Mouse (Mus musculus) ES-Bruce4 (cell line): ENCODE data around the gene Pepd. TPM values are rescaled to one million over a fixed set of nuclear protein-coding genes. Genes with fewer than 3 reads are reported as not detected.

Experiments used
- H3K27ac ChIP-seq: 2 replicates; pipeline ENCODE4 v1.5.1; 2012; ENCODE audit warnings: low read length, inconsistent platforms; ENCODE audit not compliant: insufficient read depth
- H3K27me3 ChIP-seq: 2 replicates; pipeline ENCODE4 v1.6.1; 2012; ENCODE audit warnings: mild to moderate bottlenecking, low read length, inconsistent platforms; ENCODE audit not compliant: control insufficient read depth, poor library complexity, insufficient read depth, severe bottlenecking
- H3K36me3 ChIP-seq: 2 replicates; pipeline ENCODE4 v1.6.1; 2012; ENCODE audit warnings: inconsistent platforms, mild to moderate bottlenecking, low read length, moderate library complexity; ENCODE audit not compliant: control insufficient read depth, poor library complexity, insufficient read depth, severe bottlenecking
- H3K4me1 ChIP-seq: one replicate; pipeline ENCODE4 v1.8.1; 2011; ENCODE audit warnings: low read length; ENCODE audit not compliant: control insufficient read depth, insufficient read depth
- H3K4me3 ChIP-seq: 2 replicates; pipeline ENCODE4 v1.5.1; 2011; ENCODE audit warnings: low read depth, mild to moderate bottlenecking, low read length
- H3K9ac ChIP-seq: 2 replicates; pipeline ENCODE4 v1.6.1; 2012; ENCODE audit warnings: low read depth, mild to moderate bottlenecking, inconsistent platforms; ENCODE audit not compliant: poor library complexity, severe bottlenecking
- H3K9me3 ChIP-seq: replicated peaks from 2 replicates; pipeline ENCODE4 v1.6.1; 2012; ENCODE audit warnings: mild to moderate bottlenecking, low read length, inconsistent platforms; ENCODE audit not compliant: control insufficient read depth, poor library complexity, insufficient read depth, severe bottlenecking
- CTCF ChIP-seq: IDR thresholded peaks from one replicate; pipeline ENCODE4 v1.8.1; 2011; ENCODE audit warnings: low read depth, low read length
- EP300 ChIP-seq: IDR thresholded peaks from 2 replicates; pipeline ENCODE4 v1.6.1; 2011; ENCODE audit warnings: low read depth, low read length; ENCODE audit not compliant: insufficient read depth
- POLR2A ChIP-seq: IDR thresholded peaks from one replicate; pipeline ENCODE4 v1.8.1; 2011; ENCODE audit warnings: low read length; ENCODE audit not compliant: insufficient read depth
- polyA plus RNA-seq: library from polyadenylated mRNA; stranded (reverse); fragments of >200 nt; gene quantifications from 2 replicates; pipeline ENCODE4 v1.2.4, GENCODE M21; 2011; ENCODE audit warnings: low read depth; ENCODE audit not compliant: missing spikeins, insufficient read depth, insufficient read length

The Pepd gene
- polyA plus RNA-seq, 1 experiment, result 17.7 TPM

GRCm38 (mm10) chr7:35081406-35082104, 169.4 kb downstream of the Pepd start:
- Histone ChIP-seq H3K9me3 (no peaks in the 10 kb centered on the region), H3K27ac (no peak overlapping the region), H3K4me1 (peaks cover 3% of the 10 kb centered on the region), H3K27me3 (no peaks in the 10 kb centered on the region), H3K36me3 (no peaks in the 10 kb centered on the region), H3K9ac (no peak overlapping the region), H3K4me3 (no peak overlapping the region)
- no peak for TF ChIP-seq CTCF

GRCm38 (mm10) chr7:35084565-35085360, 172.6 kb downstream of the Pepd start:
- Histone ChIP-seq H3K27ac (no peak overlapping the region), H3K27me3 (no peaks in the 10 kb centered on the region), H3K4me3 (no peak overlapping the region), H3K9me3 (no peaks in the 10 kb centered on the region), H3K9ac (no peak overlapping the region), H3K4me1 (peaks cover 3% of the 10 kb centered on the region), H3K36me3 (no peaks in the 10 kb centered on the region)
- TF ChIP-seq POLR2A (no peak), CTCF (no peak), EP300 (no peak)

- Histone ChIP-seq H3K9ac (no peak overlapping the region), H3K4me1 (peaks cover 3% of the 10 kb centered on the region), H3K4me3 (0 out of 2 replicates have a peak overlapping the region, but pooled peaks have one; percentile 28), H3K36me3 (no peaks in the 10 kb centered on the region), H3K27ac (no peak overlapping the region), H3K9me3 (no peaks in the 10 kb centered on the region), H3K27me3 (no peaks in the 10 kb centered on the region)
- no peak for TF ChIP-seq CTCF
- TF ChIP-seq POLR2A, result no peak
- TF ChIP-seq EP300, result no peak
Observed at GRCm38 (mm10) chr7:35086271-35086861, 174.2 kb downstream of the Pepd start.

- no peak overlapping the region for H3K4me3 ChIP-seq
- no peaks in the 10 kb centered on the region for H3K9me3 ChIP-seq
- no peak for TF ChIP-seq EP300
- no peak for TF ChIP-seq CTCF
- no peak for TF ChIP-seq POLR2A
- no peak overlapping the region for H3K9ac ChIP-seq
- H3K27me3 ChIP-seq, result no peaks in the 10 kb centered on the region
- H3K27ac ChIP-seq, result no peak overlapping the region
- H3K4me1 ChIP-seq, result peaks cover 3% of the 10 kb centered on the region
- no peaks in the 10 kb centered on the region for H3K36me3 ChIP-seq
Observed at GRCm38 (mm10) chr7:35090550-35090949, 178.4 kb downstream of the Pepd start.

Other genes with a start within 250 kb of the Pepd start
- gene Chst8, start 99.7 kb upstream of the Pepd start, polyA plus RNA-seq, result 4.8 and 5.4 TPM in 2 replicates
- gene Cebpg, start 144.2 kb downstream of the Pepd start, polyA plus RNA-seq, result 31.9 and 33.0 TPM in 2 replicates
- 1.7 TPM in 2 replicates for gene Cebpa, start 206.9 kb downstream of the Pepd start, polyA plus RNA-seq